Mouse (Mus musculus): ENCODE data around the gene Tomm20. TPM values are rescaled to one million over a fixed set of nuclear protein-coding genes. Genes with fewer than 3 reads are reported as not detected.
A peak's percentile ranks its signal among the peaks of the same experiment; 100 is the strongest.

Gene Tomm20
- polyA plus RNA-seq, 1 experiment from 2014 or later = 175 TPM

DNA sequence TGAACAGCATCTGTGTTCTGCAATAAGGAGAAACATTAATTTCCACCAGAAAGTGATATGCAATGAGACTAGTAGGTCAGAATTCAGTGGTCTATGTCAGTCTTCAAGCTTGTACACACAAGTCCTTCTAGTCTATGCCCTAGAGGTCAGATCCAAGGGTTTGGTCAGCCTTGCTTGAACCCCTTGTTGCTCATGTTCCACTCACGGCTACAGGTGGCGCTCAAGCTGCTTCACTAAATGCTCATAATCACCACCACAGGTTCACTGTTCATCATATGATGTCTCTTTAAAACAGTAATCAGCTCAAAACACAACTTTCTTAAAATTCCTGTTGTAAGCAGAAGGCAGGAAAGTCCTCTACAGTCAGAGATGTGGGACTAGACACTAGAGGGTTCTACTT, 3.9 kb upstream of the Tomm20 start:
- ATAC-seq (ENCODE audit: low FRiP score, low TSS enrichment) (no peak), DNase-seq (ENCODE audit: low spot score) (no peak)
- H3K36me3 ChIP-seq (ENCODE audit: control insufficient read depth, insufficient read depth, low read length) = peaks cover 8% of the 10 kb centered on the region; the same call in 1 of the 2 replicates
- no peaks in the 10 kb centered on the region for H3K9me3 ChIP-seq (ENCODE audit: control insufficient read depth, low read length)
- H3K27ac ChIP-seq (replicated peaks) = no peak overlapping the region
- H3K9ac ChIP-seq (ENCODE audit: low read length) = no peak overlapping the region
- WGBS = 74% methylated on average over 2 of the region's 2 CpGs
- H3K4me2 ChIP-seq (replicated peaks; ENCODE audit: low read depth) = no peak overlapping the region
- H3K27me3 ChIP-seq (ENCODE audit: control insufficient read depth, insufficient read depth, low read length) = no peaks in the 10 kb centered on the region
- H3K4me1 ChIP-seq (replicated peaks; ENCODE audit: control insufficient read depth, insufficient read depth) = no peaks in the 10 kb centered on the region
- no peak overlapping the region for H3K4me3 ChIP-seq (ENCODE audit: low read depth, low read length)
- TF ChIP-seq EP300 (optimal IDR thresholded peaks at IDR 0.05) (no peak), CTCF (IDR thresholded peaks at IDR 0.05; ENCODE audit: low read depth) (peak; percentile 46)

DNA sequence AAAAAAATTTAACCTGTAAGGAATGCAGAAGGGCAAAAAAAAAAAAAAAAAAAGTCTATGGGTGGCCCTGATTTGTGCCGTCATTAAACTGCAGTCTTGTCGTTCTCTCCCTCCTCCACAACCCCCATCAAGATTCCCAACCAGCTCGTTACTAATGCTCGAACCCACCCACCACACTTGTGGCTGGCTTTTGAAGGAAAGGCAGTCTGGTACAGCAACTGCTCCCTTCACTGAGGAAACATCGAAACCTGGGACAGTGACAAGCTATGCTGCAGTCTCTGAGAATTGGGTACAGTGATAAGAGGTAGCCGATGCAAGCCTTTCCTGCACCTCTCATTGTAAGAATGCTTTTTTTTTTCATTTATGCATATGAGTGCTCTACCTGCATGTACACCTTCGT, 800 bp upstream of the Tomm20 start:
- H3K27ac ChIP-seq (replicated peaks) = no peak overlapping the region
- no peaks in the 10 kb centered on the region for H3K9me3 ChIP-seq (ENCODE audit: control insufficient read depth, low read length)
- WGBS = 74% methylated on average over 7 of the region's 7 CpGs
- no peak overlapping the region for H3K4me3 ChIP-seq (ENCODE audit: low read depth, low read length)
- TF ChIP-seq CTCF (IDR thresholded peaks at IDR 0.05; ENCODE audit: low read depth) = no peak
- no peak for TF ChIP-seq EP300 (optimal IDR thresholded peaks at IDR 0.05)
- H3K9ac ChIP-seq (ENCODE audit: low read length) = no peak overlapping the region
- no peak for DNase-seq (ENCODE audit: low spot score)
- H3K36me3 ChIP-seq (ENCODE audit: control insufficient read depth, insufficient read depth, low read length) = peaks cover 5% of the 10 kb centered on the region; the same call in 1 of the 2 replicates
- H3K27me3 ChIP-seq (ENCODE audit: control insufficient read depth, insufficient read depth, low read length) = no peaks in the 10 kb centered on the region
- 0 out of 2 replicates have a peak, but pooled peaks cover 3% of the 10 kb centered on the region for H3K4me1 ChIP-seq (replicated peaks; ENCODE audit: control insufficient read depth, insufficient read depth)
- ATAC-seq (ENCODE audit: low FRiP score, low TSS enrichment) = no peak
- no peak overlapping the region for H3K4me2 ChIP-seq (replicated peaks; ENCODE audit: low read depth)

DNA sequence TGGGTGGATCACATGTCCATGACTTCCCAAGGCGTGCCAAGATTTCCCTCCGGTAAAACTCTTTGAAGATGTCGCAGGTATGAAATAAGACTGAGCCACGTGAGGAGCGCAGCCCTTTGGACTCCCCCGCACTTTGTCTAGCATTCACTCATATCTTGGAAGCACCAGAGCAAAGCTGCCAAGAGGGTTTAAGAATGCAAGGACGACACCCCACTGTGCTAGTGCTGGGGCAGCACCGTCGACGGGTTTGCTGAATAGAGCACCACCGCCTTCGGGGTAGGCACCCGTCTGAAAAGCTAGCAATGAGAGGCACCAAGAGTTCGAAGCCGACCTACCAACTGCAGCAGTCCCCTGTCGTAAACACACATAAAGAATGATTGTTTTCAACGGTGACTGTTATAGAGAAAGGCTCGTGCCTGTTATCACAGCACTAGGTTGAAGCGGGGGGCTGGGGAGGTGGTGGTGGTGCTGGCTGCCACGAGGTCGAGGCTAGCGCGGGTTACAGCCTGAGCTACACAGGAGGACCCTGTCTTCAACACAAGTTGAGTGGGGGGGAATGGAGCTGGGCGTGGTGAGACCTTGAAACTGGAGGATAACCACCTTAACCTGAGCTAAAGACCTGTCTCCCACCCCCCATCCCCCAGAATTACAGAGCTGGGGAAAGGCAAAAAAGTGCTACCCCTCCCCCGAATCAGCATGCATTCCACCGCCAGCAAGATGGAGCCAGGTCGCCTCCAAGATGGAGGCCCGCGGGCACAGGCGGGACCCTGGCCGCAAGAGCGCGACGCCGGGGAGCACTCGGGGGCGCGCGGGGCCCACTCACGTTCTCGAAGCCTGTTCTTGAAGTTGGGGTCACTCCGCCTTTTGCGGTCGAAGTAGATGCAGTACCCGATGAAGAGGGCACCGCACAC, 608 bp downstream of the Tomm20 start:
- peak; percentile 63 for DNase-seq (ENCODE audit: low spot score)
- Histone ChIP-seq H3K9me3 (ENCODE audit: control insufficient read depth, low read length) (no peaks in the 10 kb centered on the region), H3K4me1 (replicated peaks; ENCODE audit: control insufficient read depth, insufficient read depth) (0 out of 2 replicates have a peak, but pooled peaks cover 3% of the 10 kb centered on the region), H3K27ac (replicated peaks) (peak overlapping the region; percentile 92), H3K4me3 (ENCODE audit: low read depth, low read length) (peak overlapping the region; percentile 79), H3K4me2 (replicated peaks; ENCODE audit: low read depth) (peak overlapping the region; percentile 82), H3K36me3 (ENCODE audit: control insufficient read depth, insufficient read depth, low read length) (no peaks in the 10 kb centered on the region), H3K9ac (ENCODE audit: low read length) (peak overlapping the region; percentile 87), H3K27me3 (ENCODE audit: control insufficient read depth, insufficient read depth, low read length) (no peaks in the 10 kb centered on the region)
- no peak for TF ChIP-seq EP300 (optimal IDR thresholded peaks at IDR 0.05)
- no peak for TF ChIP-seq CTCF (IDR thresholded peaks at IDR 0.05; ENCODE audit: low read depth)
- ATAC-seq (ENCODE audit: low FRiP score, low TSS enrichment) = peak; percentile 68
- under 1% methylated on average over 36 of the region's 46 CpGs for WGBS

DNA sequence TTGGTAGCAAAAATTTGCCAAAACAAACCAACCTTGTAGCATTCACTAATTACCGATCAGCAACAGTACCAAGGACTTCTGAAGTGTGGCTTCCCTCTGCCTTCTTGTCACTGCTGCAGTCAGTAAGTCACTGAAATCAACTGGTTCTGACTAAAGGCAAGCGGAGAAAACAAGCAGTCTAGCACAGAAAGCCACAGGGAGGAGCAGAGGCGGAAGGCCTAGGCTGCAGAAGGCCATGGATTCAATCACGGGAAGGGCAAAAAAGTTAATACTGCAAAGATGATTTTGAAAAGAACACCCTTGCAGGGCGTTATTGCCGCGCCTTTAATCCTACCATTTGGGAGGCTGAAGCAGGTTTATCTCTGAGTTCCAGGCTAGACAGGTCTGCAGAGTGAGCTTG, 2.1 kb downstream of the Tomm20 start:
- Histone ChIP-seq H3K27me3 (ENCODE audit: control insufficient read depth, insufficient read depth, low read length) (no peaks in the 10 kb centered on the region), H3K9ac (ENCODE audit: low read length) (no peak overlapping the region), H3K27ac (replicated peaks) (no peak overlapping the region), H3K36me3 (ENCODE audit: control insufficient read depth, insufficient read depth, low read length) (0 out of 2 replicates have a peak, but pooled peaks cover 4% of the 10 kb centered on the region), H3K4me3 (ENCODE audit: low read depth, low read length) (peak overlapping the region; percentile 79; the same call in 1 of the 2 replicates), H3K4me2 (replicated peaks; ENCODE audit: low read depth) (peak overlapping the region; percentile 82; the same call in 1 of the 2 replicates), H3K9me3 (ENCODE audit: control insufficient read depth, low read length) (no peaks in the 10 kb centered on the region), H3K4me1 (replicated peaks; ENCODE audit: control insufficient read depth, insufficient read depth) (0 out of 2 replicates have a peak, but pooled peaks cover 3% of the 10 kb centered on the region)
- no peak for TF ChIP-seq EP300 (optimal IDR thresholded peaks at IDR 0.05)
- no peak for TF ChIP-seq CTCF (IDR thresholded peaks at IDR 0.05; ENCODE audit: low read depth)
- WGBS = 85% methylated on average over 7 of the region's 7 CpGs
- ATAC-seq (ENCODE audit: low FRiP score, low TSS enrichment) (no peak), DNase-seq (ENCODE audit: low spot score) (no peak)

DNA sequence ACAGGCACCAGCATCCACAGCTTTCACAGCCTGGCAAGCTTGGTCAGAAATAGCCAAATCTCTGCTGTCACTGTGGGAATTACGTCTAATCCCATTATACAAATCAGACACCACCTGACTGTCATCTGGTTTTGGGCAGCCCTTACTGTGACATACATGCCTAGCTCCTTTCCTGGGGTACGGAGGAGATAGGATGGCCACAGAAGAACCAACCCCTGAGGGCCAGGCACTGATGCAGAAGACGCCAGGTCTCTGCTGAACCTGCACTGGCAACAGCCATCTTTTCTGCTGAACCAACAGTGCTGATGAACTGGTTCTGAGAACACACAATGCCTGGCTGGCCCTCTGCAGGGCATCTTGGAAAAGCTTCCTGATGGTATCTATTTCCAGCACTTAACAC, 8.3 kb downstream of the Tomm20 start:
- no peaks in the 10 kb centered on the region for H3K4me1 ChIP-seq (replicated peaks; ENCODE audit: control insufficient read depth, insufficient read depth)
- H3K9ac ChIP-seq (ENCODE audit: low read length) = no peak overlapping the region
- H3K9me3 ChIP-seq (ENCODE audit: control insufficient read depth, low read length) = no peaks in the 10 kb centered on the region
- H3K27ac ChIP-seq (replicated peaks) = no peak overlapping the region
- H3K4me3 ChIP-seq (ENCODE audit: low read depth, low read length) = no peak overlapping the region
- no peak overlapping the region for H3K4me2 ChIP-seq (replicated peaks; ENCODE audit: low read depth)
- WGBS = 85% methylated on average over 3 of the region's 3 CpGs
- H3K36me3 ChIP-seq (ENCODE audit: control insufficient read depth, insufficient read depth, low read length) = peaks cover 27% of the 10 kb centered on the region
- ATAC-seq (ENCODE audit: low FRiP score, low TSS enrichment) (no peak), DNase-seq (ENCODE audit: low spot score) (no peak)
- no peaks in the 10 kb centered on the region for H3K27me3 ChIP-seq (ENCODE audit: control insufficient read depth, insufficient read depth, low read length)
- no peak for TF ChIP-seq EP300 (optimal IDR thresholded peaks at IDR 0.05)
- TF ChIP-seq CTCF (IDR thresholded peaks at IDR 0.05; ENCODE audit: low read depth) = no peak

DNA sequence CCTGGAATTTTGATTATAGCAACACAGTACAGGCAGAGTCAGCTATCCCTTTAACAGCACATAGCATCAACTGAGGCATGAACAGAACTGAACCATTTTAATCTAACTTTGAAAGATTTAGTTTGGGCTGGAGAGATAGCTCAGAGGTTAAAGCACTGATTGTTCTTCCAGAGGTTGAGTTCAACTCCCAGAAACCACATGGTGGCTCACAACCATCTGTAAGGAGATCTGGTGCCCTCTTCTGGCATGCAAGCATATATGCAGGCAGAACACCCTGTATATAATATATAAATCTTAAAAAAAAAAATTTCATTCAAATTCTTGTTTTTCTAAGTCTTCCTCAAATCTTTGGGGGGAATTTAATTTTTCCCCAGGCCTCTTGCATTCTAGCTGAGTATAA, 9.7 kb downstream of the Tomm20 start:
- Histone ChIP-seq H3K4me2 (replicated peaks; ENCODE audit: low read depth) (no peak overlapping the region), H3K4me1 (replicated peaks; ENCODE audit: control insufficient read depth, insufficient read depth) (no peaks in the 10 kb centered on the region), H3K36me3 (ENCODE audit: control insufficient read depth, insufficient read depth, low read length) (peaks cover 36% of the 10 kb centered on the region), H3K9ac (ENCODE audit: low read length) (no peak overlapping the region), H3K9me3 (ENCODE audit: control insufficient read depth, low read length) (no peaks in the 10 kb centered on the region), H3K27ac (replicated peaks) (no peak overlapping the region), H3K4me3 (ENCODE audit: low read depth, low read length) (no peak overlapping the region), H3K27me3 (ENCODE audit: control insufficient read depth, insufficient read depth, low read length) (no peaks in the 10 kb centered on the region)
- DNase-seq (ENCODE audit: low spot score) = no peak
- 0 out of 2 replicates have a peak, but pooled peaks have one; percentile 13 for ATAC-seq (ENCODE audit: low FRiP score, low TSS enrichment)
- TF ChIP-seq CTCF (IDR thresholded peaks at IDR 0.05; ENCODE audit: low read depth) = peak; percentile 76
- TF ChIP-seq EP300 (optimal IDR thresholded peaks at IDR 0.05) = no peak
